Mouse (Mus musculus) midbrain, postnatal 0 days (tissue): ENCODE results near the gene Arf1. TPM values are rescaled to one million over a fixed set of nuclear protein-coding genes. Genes with fewer than 3 reads are reported as not detected.
"Not testable (repeated sequence)": the region's sequence is repeated elsewhere in the genome, so short reads cannot be mapped to it uniquely, and the experiment has no call there.

Source experiments
- ATAC-seq: fragments of 200-750 bp; cut with Nextera tagmentation; 2 replicates; pipeline ENCODE4 v1.8.0; 2017; ENCODE audit warnings: moderate number of reproducible peaks, mild to moderate bottlenecking, moderate TSS enrichment, moderate library complexity; ENCODE audit not compliant: low FRiP score
- DNase-seq: peaks from one replicate; pipeline ENCODE4 v3.0.0-alpha.2; 2015; ENCODE audit warnings: low spot score
- H3K27ac ChIP-seq: fragments of 300-500 bp; sonication (generic); 2 replicates; pipeline ENCODE4 v1.5.1; 2014; ENCODE audit warnings: low read depth, mild to moderate bottlenecking, low read length, mixed read lengths
- H3K27me3 ChIP-seq: fragments of 300-500 bp; sonication (generic); 2 replicates; pipeline ENCODE4 v1.6.1; 2014; ENCODE audit warnings: low read length, control low read depth, mixed read lengths; ENCODE audit not compliant: insufficient read depth
- H3K36me3 ChIP-seq: fragments of 300-500 bp; sonication (generic); 2 replicates; pipeline ENCODE4 v1.6.1; 2014; ENCODE audit warnings: low read length, control low read depth, mixed read lengths; ENCODE audit not compliant: insufficient read depth
- H3K4me1 ChIP-seq: fragments of 300-500 bp; sonication (generic); 2 replicates; pipeline ENCODE4 v1.6.1; 2014; ENCODE audit warnings: mild to moderate bottlenecking, control low read depth, antibody characterized with exemption, low read length, mixed read lengths; ENCODE audit not compliant: insufficient read depth
- H3K4me2 ChIP-seq: fragments of 300-500 bp; sonication (generic); 2 replicates; pipeline ENCODE4 v1.6.1; 2014; ENCODE audit warnings: low read depth, mild to moderate bottlenecking, low read length, mixed read lengths; ENCODE audit not compliant: poor library complexity, severe bottlenecking
- H3K4me3 ChIP-seq: fragments of 300-500 bp; sonication (generic); 2 replicates; pipeline ENCODE4 v1.5.1; 2014; ENCODE audit warnings: low read depth, mild to moderate bottlenecking, low read length, moderate library complexity
- H3K9ac ChIP-seq: fragments of 300-500 bp; sonication (generic); replicated peaks from 2 replicates; pipeline ENCODE4 v1.6.1; 2014; ENCODE audit warnings: mild to moderate bottlenecking, low read length, moderate library complexity, mixed read lengths; ENCODE audit not compliant: poor library complexity, severe bottlenecking
- H3K9me3 ChIP-seq: fragments of 300-500 bp; sonication (generic); 2 replicates; pipeline ENCODE4 v1.6.1; 2016; ENCODE audit warnings: low read length, control low read depth
- CTCF ChIP-seq: IDR thresholded peaks from 2 replicates; pipeline ENCODE4 v1.5.1; 2016; ENCODE audit warnings: antibody characterized with exemption, mild to moderate bottlenecking
- WGBS: fragments of 180-500 bp; shearing (Covaris S2); extraction: QIAGEN DNeasy Blood & Tissue Kit; methylation state at CpG from one replicate; pipeline ENCODE4 v1.1.7; 2014; 5-methylcytosine and 5-hydroxymethylcytosine counted together
- polyA plus RNA-seq: library from polyadenylated mRNA; unstranded; fragments of >200 nt; fragmentation: Nextera tagmentation; extraction: Ambion mirVana; gene quantifications from 2 replicates; pipeline ENCODE4 v1.2.1, GENCODE M21; 2015
- total RNA-seq: library from RNA; depleted of rRNA; stranded (reverse); fragments of >200 nt; gene quantifications from 2 replicates; pipeline ENCODE4 v1.2.3, GENCODE M21; 2014

Arf1 gene
- total and polyA plus RNA-seq, 2 experiments from 2014 or later = 409 to 626 TPM

GRCm38 (mm10) chr11:59222306-59222705 lies 5.8 kb downstream of the Arf1 start:
- DNase-seq = no peak
- Histone ChIP-seq H3K27me3 (no peaks in the 10 kb centered on the region), H3K4me2 (no peak overlapping the region), H3K9me3 (no peaks in the 10 kb centered on the region), H3K9ac (no peak overlapping the region), H3K27ac (no peak overlapping the region), H3K4me3 (no peak overlapping the region), H3K36me3 (no peaks in the 10 kb centered on the region), H3K4me1 (peaks cover 15% of the 10 kb centered on the region)
- no peak for ATAC-seq
- TF ChIP-seq CTCF = no peak
- 88% methylated on average over 4 of the region's 4 CpGs for WGBS

- Histone ChIP-seq H3K4me3 (no peak overlapping the region), H3K4me2 (no peak overlapping the region), H3K27me3 (no peaks in the 10 kb centered on the region), H3K9ac (no peak overlapping the region), H3K9me3 (no peaks in the 10 kb centered on the region), H3K27ac (no peak overlapping the region), H3K4me1 (peaks cover 15% of the 10 kb centered on the region), H3K36me3 (no peaks in the 10 kb centered on the region)
- DNase-seq (no peak), ATAC-seq (no peak)
- TF ChIP-seq CTCF = no peak
Observed at GRCm38 (mm10) chr11:59221604-59222003, 6.5 kb downstream of the Arf1 start.

GRCm38 (mm10) chr11:59219064-59219463 lies 9.0 kb downstream of the Arf1 start:
- DNase-seq (no peak), ATAC-seq (no peak)
- peak; percentile 52 for TF ChIP-seq CTCF

GRCm38 (mm10) chr11:59218389-59218998 lies 9.6 kb downstream of the Arf1 start:
- peaks cover 1% of the 10 kb centered on the region; the same call in 1 of the 2 replicates for H3K4me1 ChIP-seq
- H3K27me3 ChIP-seq = no peaks in the 10 kb centered on the region
- no peaks in the 10 kb centered on the region for H3K9me3 ChIP-seq
- no peak overlapping the region for H3K9ac ChIP-seq
- no peak for ATAC-seq
- no peak overlapping the region for H3K4me3 ChIP-seq
- no peak overlapping the region for H3K4me2 ChIP-seq
- peaks cover 4% of the 10 kb centered on the region; the same call in 1 of the 2 replicates for H3K36me3 ChIP-seq
- 89% methylated on average over 4 of the region's 4 CpGs for WGBS
- H3K27ac ChIP-seq = no peak overlapping the region
- DNase-seq = no peak
- TF ChIP-seq CTCF = no peak

More at GRCm38 (mm10) chr11:59219064-59219463, 9.0 kb downstream of the Arf1 start:
- no peak overlapping the region for H3K4me3 ChIP-seq
- no peaks in the 10 kb centered on the region for H3K27me3 ChIP-seq
- H3K27ac ChIP-seq = no peak overlapping the region
- peaks cover 4% of the 10 kb centered on the region; the same call in 1 of the 2 replicates for H3K4me1 ChIP-seq
- H3K36me3 ChIP-seq = peaks cover 4% of the 10 kb centered on the region; the same call in 1 of the 2 replicates
- H3K9me3 ChIP-seq = no peaks in the 10 kb centered on the region
- no peak overlapping the region for H3K4me2 ChIP-seq
- no peak overlapping the region for H3K9ac ChIP-seq

- 87% methylated on average over 3 of the region's 3 CpGs for whole genome bisulfite sequencing
- H3K27ac ChIP-seq = no peak overlapping the region
- no peak overlapping the region for H3K4me2 ChIP-seq
- no peak for ATAC-seq
- H3K9me3 ChIP-seq = no peaks in the 10 kb centered on the region
- H3K9ac ChIP-seq = no peak overlapping the region
- no peak overlapping the region for H3K4me3 ChIP-seq
- DNase-seq = no peak
- no peaks in the 10 kb centered on the region; the same call in 1 of the 2 replicates for H3K4me1 ChIP-seq
- peaks cover 10% of the 10 kb centered on the region for H3K36me3 ChIP-seq
- H3K27me3 ChIP-seq = no peaks in the 10 kb centered on the region
- TF ChIP-seq CTCF = no peak
Observed at GRCm38 (mm10) chr11:59216955-59217354, 11.1 kb downstream of the Arf1 start.

- Histone ChIP-seq H3K4me3 (no peak overlapping the region), H3K27me3 (no peaks in the 10 kb centered on the region), H3K9me3 (no peaks in the 10 kb centered on the region), H3K27ac (no peak overlapping the region), H3K4me1 (no peaks in the 10 kb centered on the region), H3K4me2 (no peak overlapping the region), H3K36me3 (peaks cover 24% of the 10 kb centered on the region), H3K9ac (no peak overlapping the region)
- TF ChIP-seq CTCF = no peak
- ATAC-seq (no peak), DNase-seq (no peak)
- WGBS = 91% methylated on average over 12 of the region's 12 CpGs
Observed at GRCm38 (mm10) chr11:59212892-59213494, 15.1 kb downstream of the Arf1 start.

GRCm38 (mm10) chr11:59212320-59212719 lies 15.8 kb downstream of the Arf1 start:
- not testable (repeated sequence) for H3K4me1 ChIP-seq, H3K4me3 ChIP-seq, H3K4me2 ChIP-seq, H3K27me3 ChIP-seq, H3K9ac ChIP-seq, DNase-seq, ATAC-seq, H3K27ac ChIP-seq, H3K9me3 ChIP-seq
- H3K36me3 ChIP-seq = peaks cover 24% of the 10 kb centered on the region
- 84% methylated on average over 12 of the region's 12 CpGs for WGBS

GRCm38 (mm10) chr11:59211561-59211960 lies 16.5 kb downstream of the Arf1 start:
- not testable (repeated sequence) for H3K4me2 ChIP-seq, H3K4me3 ChIP-seq, DNase-seq, H3K4me1 ChIP-seq, H3K27ac ChIP-seq, H3K27me3 ChIP-seq, H3K9me3 ChIP-seq, ATAC-seq, H3K9ac ChIP-seq
- H3K36me3 ChIP-seq = peaks cover 24% of the 10 kb centered on the region
- 92% methylated on average over 9 of the region's 9 CpGs for WGBS
